Comparison of ENCODE assay signal across 13 mouse cellular contexts in genomic region chr2:180813982-180814568, GRCm38 (mm10). TPM values are rescaled to one million over a fixed set of nuclear protein-coding genes. Genes with fewer than 3 reads are reported as not detected.
DNase-seq lines count a peak whose midpoint lies in the region; ATAC-seq and TF ChIP-seq lines count a peak whose summit lies in the region.
"Had no signal": no experiment of that assay in that cellular context is flagged by ENCODE, and none has a peak within 500 bp of the region (broad histone marks: within the 10 kb centered on the region; RNA-seq: fewer than 3 reads in every experiment).

No protein-coding gene starts in this region.

- no peak overlapping the region for H3K27ac ChIP-seq in kidney, postnatal 0 days
- H3K27ac ChIP-seq in kidney, embryonic 14.5 days (ENCODE audit: low read depth, low read length): no peak overlapping the region
- no peak overlapping the region for H3K27ac ChIP-seq in forebrain, embryonic 13.5 days
- H3K27ac ChIP-seq: liver, embryonic 14.5 days had no signal

- H3K4me3 ChIP-seq in kidney, postnatal 0 days (replicated peaks; ENCODE audit: low read depth, low read length): no peak overlapping the region
- H3K4me3 ChIP-seq in kidney, embryonic 14.5 days (ENCODE audit: low read length): no peak overlapping the region
- H3K4me3 ChIP-seq in forebrain, embryonic 13.5 days: no peak overlapping the region
- H3K4me3 ChIP-seq in lung, adult 2 months (replicated peaks; ENCODE audit: extremely low read depth, low read depth, low read length): no peak overlapping the region

- peak; percentile 13 to 41 for DNase-seq in adrenal gland, adult (ENCODE audit: inconsistent age in 2 of 2, low spot score in 1 of 2)
- no peak for DNase-seq in adrenal gland, postnatal 4 days (ENCODE audit: low spot score in 2 of 2)
- no peak for DNase-seq in kidney, postnatal 0 days (ENCODE audit: low spot score)
- DNase-seq in cerebellum, adult 18-20 months: peak; percentile 84 to 92
- peak; percentile 90 for DNase-seq in gonadal fat pad, adult 2 months (ENCODE audit: low read depth)
- no peak for DNase-seq in lung, adult 2 months
- DNase-seq: right cerebral cortex, postnatal 14 days; thymus, postnatal 4 days had no signal

- WGBS in kidney, postnatal 0 days: 59% methylated on average over 4 of the region's 4 CpGs
- 66% methylated on average over 4 of the region's 4 CpGs for WGBS in kidney, embryonic 14.5 days
- 68% methylated on average over 4 of the region's 4 CpGs for WGBS in forebrain, embryonic 13.5 days
- 44% methylated on average over 4 of the region's 4 CpGs for WGBS in lung, adult 2 months

- no peak overlapping the region for H3K4me2 ChIP-seq in kidney, postnatal 0 days (ENCODE audit: low read length)
- no peak overlapping the region for H3K4me2 ChIP-seq in kidney, embryonic 14.5 days (replicated peaks; ENCODE audit: low read depth, low read length)
- no peak overlapping the region for H3K4me2 ChIP-seq in forebrain, embryonic 13.5 days

- no peak for TF ChIP-seq POLR2A in lung, adult 2 months (IDR thresholded peaks at IDR 0.05; ENCODE audit: borderline replicate concordance, extremely low read depth, low read depth, low read length)

- H3K27me3 ChIP-seq in kidney, postnatal 0 days (ENCODE audit: insufficient read depth, low read length): no peaks in the 10 kb centered on the region
- H3K27me3 ChIP-seq in kidney, embryonic 14.5 days (ENCODE audit: control insufficient read depth, insufficient read depth, low read length): no peaks in the 10 kb centered on the region
- no peaks in the 10 kb centered on the region; the same call in 1 of the 2 replicates for H3K27me3 ChIP-seq in forebrain, embryonic 13.5 days

- H3K36me3 ChIP-seq in kidney, postnatal 0 days (ENCODE audit: insufficient read depth, low read length): no peaks in the 10 kb centered on the region
- H3K36me3 ChIP-seq in kidney, embryonic 14.5 days (ENCODE audit: control insufficient read depth, insufficient read depth, low read length): no peaks in the 10 kb centered on the region
- H3K36me3 ChIP-seq in forebrain, embryonic 13.5 days (ENCODE audit: poor library complexity, severe bottlenecking): no peaks in the 10 kb centered on the region

- TF ChIP-seq CTCF in kidney, postnatal 0 days (IDR thresholded peaks at IDR 0.05; ENCODE audit: low read depth): peak; percentile 38; the same call in 1 of the 2 replicates
- TF ChIP-seq CTCF in lung, adult 2 months (IDR thresholded peaks at IDR 0.05; ENCODE audit: insufficient read depth, low read length): no peak

- no peak for ATAC-seq in kidney, postnatal 0 days (replicated peaks; ENCODE audit: low FRiP score, low read depth)
- ATAC-seq in kidney, embryonic 14.5 days (ENCODE audit: low FRiP score, low TSS enrichment): no peak
- ATAC-seq in forebrain, embryonic 13.5 days: no peak
- ATAC-seq: intestine, embryonic 16.5 days had no signal

- no peaks in the 10 kb centered on the region for H3K4me1 ChIP-seq in kidney, postnatal 0 days (replicated peaks; ENCODE audit: insufficient read depth, low read length)
- H3K4me1 ChIP-seq in kidney, embryonic 14.5 days (ENCODE audit: control insufficient read depth, insufficient read depth, low read length): no peaks in the 10 kb centered on the region
- H3K4me1 ChIP-seq in forebrain, embryonic 13.5 days: no peaks in the 10 kb centered on the region
- no peaks in the 10 kb centered on the region for H3K4me1 ChIP-seq in lung, adult 2 months (ENCODE audit: control insufficient read depth, insufficient read depth, low read length)

- no peak overlapping the region for H3K9ac ChIP-seq in kidney, postnatal 0 days (ENCODE audit: low read depth, low read length)
- no peak overlapping the region for H3K9ac ChIP-seq in kidney, embryonic 14.5 days (ENCODE audit: low read depth, low read length)
- H3K9ac ChIP-seq in forebrain, embryonic 13.5 days: no peak overlapping the region
- H3K9ac ChIP-seq: liver, embryonic 14.5 days had no signal

- H3K9me3 ChIP-seq in kidney, postnatal 0 days (replicated peaks; ENCODE audit: low read length): no peaks in the 10 kb centered on the region
- no peaks in the 10 kb centered on the region for H3K9me3 ChIP-seq in kidney, embryonic 14.5 days (ENCODE audit: control insufficient read depth, low read length)
- H3K9me3 ChIP-seq in forebrain, embryonic 13.5 days (replicated peaks): no peaks in the 10 kb centered on the region

RNA-seq across cellular contexts. Expression of gene Bhlhe23, which starts 37.4 kb away (rescaled TPM):
- total RNA-seq in adrenal gland, postnatal 4 days (2021): not detected
- not detected in 2 replicates for polyA plus RNA-seq in kidney, postnatal 0 days (2015; fragmentation: Nextera tagmentation; extraction: Ambion mirVana)
- 0.10 TPM in 1 of 2 replicates, not detected in the other for polyA plus RNA-seq in kidney, embryonic 14.5 days (2014; fragmentation: Nextera tagmentation; extraction: Ambion mirVana)
- polyA plus RNA-seq in gonadal fat pad, adult 2 months (2012; rRNA removed): not detected in 2 replicates
- 0.40 and 1.2 TPM in 2 replicates for polyA plus RNA-seq in forebrain, embryonic 13.5 days (2015; fragmentation: Nextera tagmentation; extraction: Ambion mirVana)
- polyA plus RNA-seq in lung, adult 2 months (2012; rRNA removed): not detected in 2 replicates
- total RNA-seq: monocyte, adult 5-6 weeks had no signal
- polyA plus RNA-seq: intestine, embryonic 16.5 days; liver, embryonic 14.5 days had no signal

Comparison
In these comparisons a context has a peak if more than half of its experiments do, and no peak if none do; other contexts are left out.
1. DNase-seq: peak in adrenal gland, adult (2 of 2), cerebellum, adult 18-20 months (2 of 2) and gonadal fat pad, adult 2 months (single experiment); none in adrenal gland, postnatal 4 days (0 of 2), kidney, postnatal 0 days (single experiment) and lung, adult 2 months (single experiment).